Mouse (Mus musculus) CH12.LX (cell line): ENCODE data around the gene Acox2. TPM values are rescaled to one million over a fixed set of nuclear protein-coding genes. Genes with fewer than 3 reads are reported as not detected.

ENCODE experiments used
- DNase-seq: peaks from one replicate; pipeline ENCODE4 v3.0.0-alpha.2; 2013; ENCODE audit errors: extremely low read depth
- H3K27ac ChIP-seq: 2 replicates; pipeline ENCODE4 v1.5.1; 2012; ENCODE audit warnings: low read depth, mild to moderate bottlenecking, control low read depth, moderate library complexity; ENCODE audit not compliant: insufficient read depth
- H3K27me3 ChIP-seq: replicated peaks from 2 replicates; pipeline ENCODE3; 2012; ENCODE audit warnings: inconsistent platforms
- H3K36me3 ChIP-seq, 2 experiments: replicated peaks in 1 of 2; 2 replicates each; pipeline versions ENCODE3 to v1.6.1; 2012; ENCODE audit warnings: inconsistent platforms in 1 of 2, low read length in 1 of 2, mild to moderate bottlenecking in 1 of 2, mixed read lengths in 1 of 2, moderate library complexity in 1 of 2; ENCODE audit not compliant: control insufficient read depth in 1 of 2, insufficient read depth in 1 of 2
- H3K4me1 ChIP-seq, 2 experiments: 2 replicates each; pipeline ENCODE4 v1.6.1; 2012; ENCODE audit warnings: inconsistent platforms in 1 of 2, moderate library complexity in 1 of 2; ENCODE audit not compliant: insufficient read depth in 2 of 2, control insufficient read depth in 1 of 2
- H3K4me2 ChIP-seq: 2 replicates; pipeline ENCODE4 v1.6.1; 2012; ENCODE audit warnings: low read depth, mild to moderate bottlenecking, control low read depth; ENCODE audit not compliant: poor library complexity, insufficient read depth, severe bottlenecking
- H3K4me3 ChIP-seq, 3 experiments: fragments of 150-350 bp in 1 of 3; sonication (generic) in 1 of 3; replicated peaks in 1 of 3; 2 replicates each; pipeline versions ENCODE3 to v1.5.1; 2011 to 2012; ENCODE audit warnings: low read depth in 2 of 3, low read length in 2 of 3, mild to moderate bottlenecking in 2 of 3, moderate library complexity in 2 of 3, control low read depth in 1 of 3, improper control_type of control experiment in 1 of 3, inconsistent platforms in 1 of 3, mixed read lengths in 1 of 3; ENCODE audit not compliant: poor library complexity in 1 of 3
- H3K79me2 ChIP-seq: replicated peaks from 2 replicates; pipeline ENCODE4 v1.6.1; 2012; ENCODE audit warnings: mild to moderate bottlenecking, moderate library complexity; ENCODE audit not compliant: control insufficient read depth, poor library complexity, insufficient read depth, severe bottlenecking; ENCODE audit errors: extremely low read depth
- H3K9ac ChIP-seq: 2 replicates; pipeline ENCODE4 v1.6.1; 2012; ENCODE audit warnings: low read depth, mild to moderate bottlenecking, control low read depth, moderate library complexity; ENCODE audit not compliant: insufficient read depth
- H3K9me3 ChIP-seq: replicated peaks from 2 replicates; pipeline ENCODE3; 2012; ENCODE audit warnings: low read length, inconsistent platforms, mixed read lengths
- CHD1 ChIP-seq: IDR thresholded peaks from 2 replicates; pipeline ENCODE4 v1.6.1; 2012; ENCODE audit warnings: low read depth, low read length, improper control_type of control experiment, inconsistent platforms
- E2F4 ChIP-seq: IDR thresholded peaks from 2 replicates; pipeline ENCODE4 v1.6.1; 2011; ENCODE audit warnings: low read depth, low read length, improper control_type of control experiment; ENCODE audit not compliant: insufficient replicate concordance
- ELF1 ChIP-seq: IDR thresholded peaks from 2 replicates; pipeline ENCODE4 v1.6.1; 2014; ENCODE audit warnings: low read depth, mild to moderate bottlenecking, inconsistent platforms, low read length, improper control_type of control experiment
- ETS1 ChIP-seq: conservative IDR thresholded peaks from 2 replicates; pipeline ENCODE4 v1.6.1; 2012; ENCODE audit warnings: low read depth, mild to moderate bottlenecking, inconsistent platforms, low read length, improper control_type of control experiment, moderate library complexity
- HCFC1 ChIP-seq: IDR thresholded peaks from 2 replicates; pipeline ENCODE4 v1.6.1; 2012; ENCODE audit warnings: low read depth, mild to moderate bottlenecking, inconsistent platforms, low read length, improper control_type of control experiment
- IRF4 ChIP-seq: IDR thresholded peaks from 2 replicates; pipeline ENCODE4 v1.6.1; 2014; ENCODE audit warnings: low read depth, mild to moderate bottlenecking, inconsistent platforms, low read length, improper control_type of control experiment
- JUN ChIP-seq: IDR thresholded peaks from 2 replicates; pipeline ENCODE4 v1.6.1; 2011; ENCODE audit warnings: low read depth, mild to moderate bottlenecking, low read length, improper control_type of control experiment, moderate library complexity; ENCODE audit not compliant: insufficient read depth
- MAFK ChIP-seq: IDR thresholded peaks from 2 replicates; pipeline ENCODE4 v1.6.1; 2011; ENCODE audit warnings: low read length, improper control_type of control experiment; ENCODE audit not compliant: insufficient replicate concordance
- MEF2A ChIP-seq: IDR thresholded peaks from 2 replicates; pipeline ENCODE4 v1.6.1; 2014; ENCODE audit warnings: low read depth, mild to moderate bottlenecking, inconsistent platforms, low read length, improper control_type of control experiment, borderline replicate concordance
- POLR2AphosphoS2 ChIP-seq: IDR thresholded peaks from 2 replicates; pipeline ENCODE4 v1.6.1; 2011; ENCODE audit warnings: low read depth, low read length, improper control_type of control experiment
- RAD21 ChIP-seq: IDR thresholded peaks from 2 replicates; pipeline ENCODE4 v1.6.1; 2011; ENCODE audit warnings: low read depth, mild to moderate bottlenecking, low read length, improper control_type of control experiment, moderate library complexity
- RCOR1 ChIP-seq: conservative IDR thresholded peaks from 2 replicates; pipeline ENCODE4 v1.6.1; 2012; ENCODE audit warnings: low read depth, mild to moderate bottlenecking, inconsistent platforms, low read length, improper control_type of control experiment
- SIN3A ChIP-seq: IDR thresholded peaks from 2 replicates; pipeline ENCODE4 v1.6.1; 2012; ENCODE audit warnings: low read length, improper control_type of control experiment, inconsistent platforms
- TBP ChIP-seq: conservative IDR thresholded peaks from 2 replicates; pipeline ENCODE4 v1.6.1; 2011; ENCODE audit warnings: low read depth, low read length, improper control_type of control experiment
- TCF12 ChIP-seq: IDR thresholded peaks from 2 replicates; pipeline ENCODE4 v1.6.1; 2014; ENCODE audit warnings: low read depth, mild to moderate bottlenecking, inconsistent platforms, low read length, improper control_type of control experiment
- ZMIZ1 ChIP-seq: IDR thresholded peaks from 2 replicates; pipeline ENCODE4 v1.6.1; 2012; ENCODE audit warnings: low read depth, mild to moderate bottlenecking, inconsistent platforms, low read length, improper control_type of control experiment
- ZNF384 ChIP-seq: IDR thresholded peaks from 2 replicates; pipeline ENCODE4 v1.6.1; 2012; ENCODE audit warnings: low read depth, low read length, improper control_type of control experiment, inconsistent platforms
- dilution Hi-C: fragments of 300-500 bp; cut with MboI; formaldehyde crosslinking; loops from 2 replicates; pipeline ENCODE4 v1.14.3; 2020; ENCODE audit warnings: low sequenced_read_pairs; ENCODE audit not compliant: extremely low pct_unique_long_range_greater_than_20kb, extremely low pct_ligation_motif_present
- in situ Hi-C: fragments of 300-500 bp; cut with MboI; formaldehyde crosslinking; loops from 3 replicates; pipeline ENCODE4 v1.14.3; 2019; ENCODE audit warnings: low sequenced_read_pairs, low pct_ligation_motif_present, low pct_unique_long_range_greater_than_20kb, mixed read lengths
- polyA plus RNA-seq: library from polyadenylated mRNA; unstranded; fragments of >175 nt; gene quantifications from 2 replicates; pipeline ENCODE4 v1.2.1, GENCODE M21; 2012; ENCODE audit warnings: low read depth; ENCODE audit not compliant: insufficient read length
- total RNA-seq, 2 experiments: library from RNA; depleted of rRNA; stranded (reverse); fragments of 300-350 nt in 1 of 2; fragments of >200 nt in 1 of 2; gene quantifications; 2 replicates each; pipeline ENCODE4 v1.2.3; 2012 to 2014

The Acox2 gene
- total and polyA plus RNA-seq, 3 experiments, result not detected

GRCm38 (mm10) chr14:8249206-8249605 lies 9.9 kb downstream of the Acox2 start:
- Histone ChIP-seq H3K9me3 (no peaks in the 10 kb centered on the region), H3K27ac (no peak overlapping the region), H3K4me1 (peaks cover 0 to 11% of the 10 kb centered on the region in 2 experiments; a peak in 2 of 4 replicates), H3K27me3 (no peaks in the 10 kb centered on the region), H3K9ac (no peak overlapping the region), H3K4me2 (no peak overlapping the region), H3K4me3 (no peak overlapping the region), H3K36me3 (no peaks in the 10 kb centered on the region), H3K79me2 (no peaks in the 10 kb centered on the region)
- no peak for TF ChIP-seq SIN3A
- TF ChIP-seq ETS1, result no peak
- no peak for TF ChIP-seq RCOR1
- no peak for TF ChIP-seq MEF2A
- no peak for TF ChIP-seq HCFC1
- no peak for TF ChIP-seq ZNF384
- no peak for TF ChIP-seq CHD1
- no peak for TF ChIP-seq TCF12
- TF ChIP-seq MAFK, result no peak
- TF ChIP-seq ELF1, result no peak
- TF ChIP-seq IRF4, result no peak
- no peak for TF ChIP-seq JUN
- TF ChIP-seq ZMIZ1, result no peak
- TF ChIP-seq POLR2AphosphoS2, result no peak
- no peak for TF ChIP-seq RAD21
- TF ChIP-seq E2F4, result no peak
- no peak for TF ChIP-seq TBP
- no peak for DNase-seq
- in situ Hi-C loops, result no loop called here
- dilution Hi-C loops, result no loop called here

GRCm38 (mm10) chr14:8246878-8247277 lies 12.3 kb downstream of the Acox2 start:
- Histone ChIP-seq H3K27me3 (no peaks in the 10 kb centered on the region), H3K9me3 (no peaks in the 10 kb centered on the region), H3K79me2 (no peaks in the 10 kb centered on the region), H3K4me1 (no peaks in the 10 kb centered on the region), H3K4me2 (no peak overlapping the region), H3K4me3 (no peak overlapping the region), H3K27ac (no peak overlapping the region), H3K9ac (no peak overlapping the region), H3K36me3 (no peaks in the 10 kb centered on the region)
- no peak for DNase-seq
- in situ Hi-C loops, result no loop called here
- dilution Hi-C loops, result no loop called here
- no peak for TF ChIP-seq MEF2A
